Mouse (Mus musculus) stomach, postnatal 0 days (tissue): ENCODE measurements at regions not wholly inside any gene's neighbourhood (a gene's known extent, or its start where the extent isn't known, plus 50 kb on each side); places are given as distances from the start of the nearest gene placed in this dataset.

Source experiments
- CTCF ChIP-seq: IDR thresholded peaks from 2 replicates; pipeline ENCODE4 v1.5.1; 2016; ENCODE audit warnings: antibody characterized with exemption, low read depth, mild to moderate bottlenecking, moderate library complexity
- EP300 ChIP-seq: optimal IDR thresholded peaks from 2 replicates; pipeline ENCODE3; 2016; ENCODE audit warnings: antibody characterized with exemption

- TF ChIP-seq EP300 (no peak), CTCF (no peak)
These were observed 346.8 kb downstream of the 1190002N15Rik start for GRCm38 (mm10) chr9:94191083-94191482.
